Comparison of ENCODE assay signal across 32 mouse cellular contexts in the genomic region with DNA sequence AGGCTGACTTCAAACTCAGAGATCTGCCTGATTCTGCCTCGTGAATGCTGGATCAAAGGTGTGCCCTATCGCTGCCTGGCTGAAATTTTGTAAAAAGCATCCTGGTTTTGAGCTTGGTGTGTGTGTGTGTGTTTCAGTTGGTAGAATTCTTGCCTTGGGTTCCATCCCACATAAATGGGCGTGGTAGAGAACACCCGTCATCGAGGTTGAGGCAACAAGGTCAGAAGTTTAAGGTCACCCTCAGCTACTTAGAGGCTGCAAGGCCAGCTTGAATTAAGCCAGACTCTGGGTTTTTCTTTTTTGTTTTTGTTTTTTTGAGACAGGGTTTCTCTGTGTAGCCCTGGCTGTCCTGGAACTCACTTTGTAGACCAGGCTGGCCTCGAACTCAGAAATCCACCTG. TPM values are rescaled to one million over a fixed set of nuclear protein-coding genes. Genes with fewer than 3 reads are reported as not detected.
A peak's percentile ranks its signal among the peaks of the same experiment; 100 is the strongest.
DNase-seq lines count a peak whose midpoint lies in the region; ATAC-seq and TF ChIP-seq lines count a peak whose summit lies in the region.
"Had no signal": no experiment of that assay in that cellular context is flagged by ENCODE, and none has a peak within 500 bp of the region (broad histone marks: within the 10 kb centered on the region; RNA-seq: fewer than 3 reads in every experiment).

No protein-coding gene starts in this region.

- peak overlapping the region; percentile 47 for H3K27ac ChIP-seq in kidney, embryonic 15.5 days
- H3K27ac ChIP-seq in midbrain, embryonic 12.5 days (replicated peaks): 0 out of 2 replicates have a peak overlapping the region, but pooled peaks have one; percentile 1
- H3K27ac ChIP-seq in midbrain, embryonic 14.5 days (replicated peaks; ENCODE audit: low read depth, low read length): no peak overlapping the region
- no peak overlapping the region for H3K27ac ChIP-seq in thymus, adult 2 months (ENCODE audit: control insufficient read depth, insufficient read depth, low read length)
- no peak overlapping the region for H3K27ac ChIP-seq in forebrain, embryonic 12.5 days
- H3K27ac ChIP-seq: liver, embryonic 14.5 days; stomach, postnatal 0 days had no signal

- H3K9ac ChIP-seq in kidney, embryonic 15.5 days: no peak overlapping the region
- no peak overlapping the region for H3K9ac ChIP-seq in midbrain, embryonic 12.5 days (replicated peaks)
- no peak overlapping the region for H3K9ac ChIP-seq in midbrain, embryonic 14.5 days (replicated peaks; ENCODE audit: low read length)
- H3K9ac ChIP-seq in forebrain, embryonic 12.5 days: no peak overlapping the region
- H3K9ac ChIP-seq: limb, embryonic 12.5 days; liver, embryonic 14.5 days; lung, embryonic 14.5 days had no signal

- no peak for TF ChIP-seq POLR2A in thymus, adult 2 months (IDR thresholded peaks at IDR 0.05; ENCODE audit: control insufficient read depth, extremely low read depth, insufficient read depth, low read length, poor library complexity)

- H3K9me3 ChIP-seq in kidney, embryonic 15.5 days (replicated peaks): no peaks in the 10 kb centered on the region
- H3K9me3 ChIP-seq in midbrain, embryonic 12.5 days: no peaks in the 10 kb centered on the region
- no peaks in the 10 kb centered on the region for H3K9me3 ChIP-seq in midbrain, embryonic 14.5 days (ENCODE audit: control insufficient read depth, low read length)
- H3K9me3 ChIP-seq in forebrain, embryonic 12.5 days: no peaks in the 10 kb centered on the region
- H3K9me3 ChIP-seq: limb, embryonic 12.5 days had no signal

- H3K36me3 ChIP-seq in kidney, embryonic 15.5 days: peaks cover 46% of the 10 kb centered on the region
- H3K36me3 ChIP-seq in midbrain, embryonic 12.5 days: peaks cover 54% of the 10 kb centered on the region
- peaks cover 55% of the 10 kb centered on the region for H3K36me3 ChIP-seq in midbrain, embryonic 14.5 days (ENCODE audit: control insufficient read depth, insufficient read depth, low read length)
- peaks cover 13% of the 10 kb centered on the region for H3K36me3 ChIP-seq in thymus, adult 2 months (ENCODE audit: control insufficient read depth, insufficient read depth, low read length)
- H3K36me3 ChIP-seq in forebrain, embryonic 12.5 days (replicated peaks): peaks cover 56% of the 10 kb centered on the region

- WGBS in kidney, embryonic 15.5 days: 79% methylated on average over 6 of the region's 6 CpGs
- WGBS in midbrain, embryonic 12.5 days: 93% methylated on average over 6 of the region's 6 CpGs
- 87% methylated on average over 6 of the region's 6 CpGs for WGBS in midbrain, embryonic 14.5 days
- 94% methylated on average over 6 of the region's 6 CpGs for WGBS in thymus, adult 2 months
- 96% methylated on average over 6 of the region's 6 CpGs for WGBS in forebrain, embryonic 12.5 days

- no peak for ATAC-seq in kidney, embryonic 15.5 days (replicated peaks; ENCODE audit: low FRiP score)
- no peak for ATAC-seq in midbrain, embryonic 12.5 days (ENCODE audit: low FRiP score, low read depth)
- ATAC-seq in midbrain, embryonic 14.5 days (ENCODE audit: low FRiP score, low TSS enrichment): no peak
- no peak for ATAC-seq in forebrain, embryonic 12.5 days (ENCODE audit: low FRiP score)
- ATAC-seq: forebrain, embryonic 14.5 days; hindbrain, embryonic 16.5 days; midbrain, embryonic 16.5 days; Patski had no signal

- no peaks in the 10 kb centered on the region for H3K27me3 ChIP-seq in kidney, embryonic 15.5 days
- H3K27me3 ChIP-seq in midbrain, embryonic 12.5 days: no peaks in the 10 kb centered on the region
- no peaks in the 10 kb centered on the region for H3K27me3 ChIP-seq in midbrain, embryonic 14.5 days (ENCODE audit: control insufficient read depth, insufficient read depth, low read length)
- H3K27me3 ChIP-seq in thymus, adult 2 months (ENCODE audit: control insufficient read depth, insufficient read depth, low read length): no peaks in the 10 kb centered on the region
- H3K27me3 ChIP-seq in forebrain, embryonic 12.5 days: no peaks in the 10 kb centered on the region
- H3K27me3 ChIP-seq: CH12.LX; limb, embryonic 12.5 days; Patski had no signal

- H3K4me2 ChIP-seq in kidney, embryonic 15.5 days: no peak overlapping the region
- H3K4me2 ChIP-seq in midbrain, embryonic 12.5 days (replicated peaks): no peak overlapping the region
- no peak overlapping the region for H3K4me2 ChIP-seq in midbrain, embryonic 14.5 days (ENCODE audit: low read length)
- no peak overlapping the region for H3K4me2 ChIP-seq in forebrain, embryonic 12.5 days
- H3K4me2 ChIP-seq: limb, embryonic 12.5 days; lung, embryonic 14.5 days had no signal

- DNase-seq in adrenal gland, adult (ENCODE audit: inconsistent age in 2 of 2, low spot score in 1 of 2): peak; percentile 44 to 80
- DNase-seq in adrenal gland, postnatal 25 days: no peak
- no peak for DNase-seq in kidney, postnatal 4 days
- DNase-seq in midbrain, embryonic 14.5 days: no peak
- no peak for DNase-seq in thymus, adult 2 months
- DNase-seq: adrenal gland, postnatal 10 days; cerebellum, adult 8-10 months; cerebellum, postnatal 25 days; gastrocnemius, postnatal 14 days; heart, postnatal 14 days; kidney, postnatal 14 days; lung, embryonic 14.5 days; lung, postnatal 14 days; right cerebral cortex, postnatal 25 days; thymus, adult 18-20 months; thymus, postnatal 36 days had no signal

- peaks cover 33% of the 10 kb centered on the region for H3K4me1 ChIP-seq in kidney, embryonic 15.5 days
- peaks cover 19% of the 10 kb centered on the region for H3K4me1 ChIP-seq in midbrain, embryonic 12.5 days
- peaks cover 6% of the 10 kb centered on the region for H3K4me1 ChIP-seq in midbrain, embryonic 14.5 days (ENCODE audit: control insufficient read depth, insufficient read depth, low read length)
- H3K4me1 ChIP-seq in thymus, adult 2 months (replicated peaks; ENCODE audit: control insufficient read depth, insufficient read depth, low read length): peaks cover 43% of the 10 kb centered on the region
- peaks cover 15% of the 10 kb centered on the region for H3K4me1 ChIP-seq in forebrain, embryonic 12.5 days

- TF ChIP-seq CTCF in thymus, adult 2 months (IDR thresholded peaks at IDR 0.05; ENCODE audit: borderline replicate concordance, control insufficient read depth, extremely low read depth, insufficient read depth, low read length, poor library complexity): no peak

- H3K4me3 ChIP-seq in kidney, embryonic 15.5 days (replicated peaks): no peak overlapping the region
- H3K4me3 ChIP-seq in midbrain, embryonic 12.5 days: no peak overlapping the region
- H3K4me3 ChIP-seq in midbrain, embryonic 14.5 days (replicated peaks; ENCODE audit: low read depth, low read length): no peak overlapping the region
- H3K4me3 ChIP-seq in thymus, adult 2 months (ENCODE audit: control insufficient read depth, insufficient read depth, low read length): no peak overlapping the region
- H3K4me3 ChIP-seq in forebrain, embryonic 12.5 days (replicated peaks): no peak overlapping the region
- H3K4me3 ChIP-seq: limb, embryonic 12.5 days had no signal

RNA-seq across cellular contexts. Expression of a gene that starts 5.9 kb away (rescaled TPM):
- total RNA-seq in adrenal gland, postnatal 25 days (2021): 1,211 and 1,259 TPM in 2 replicates
- 1,536 and 1,655 TPM in 2 replicates for polyA plus RNA-seq in kidney, embryonic 15.5 days (2015; fragmentation: Nextera tagmentation; extraction: Ambion mirVana)
- 1,160 and 1,195 TPM in 2 replicates for polyA plus RNA-seq in midbrain, embryonic 12.5 days (2016; fragmentation: Nextera tagmentation; extraction: Ambion mirVana)
- polyA plus RNA-seq in midbrain, embryonic 14.5 days (2014; fragmentation: Nextera tagmentation; extraction: Ambion mirVana): 915 and 960 TPM in 2 replicates
- 343 and 363 TPM in 2 replicates for polyA plus RNA-seq in thymus, adult 2 months (2012; rRNA removed)
- 1,226 and 1,285 TPM in 2 replicates for polyA plus RNA-seq in forebrain, embryonic 12.5 days (2016; fragmentation: Nextera tagmentation; extraction: Ambion mirVana)

RNA-seq across cellular contexts. Expression of a gene that starts 10.2 kb away (rescaled TPM):
- total RNA-seq in adrenal gland, postnatal 25 days (2021): 1,469 and 1,540 TPM in 2 replicates
- polyA plus RNA-seq in kidney, embryonic 15.5 days (2015; fragmentation: Nextera tagmentation; extraction: Ambion mirVana): 1,248 and 1,360 TPM in 2 replicates
- 1,022 and 1,026 TPM in 2 replicates for polyA plus RNA-seq in midbrain, embryonic 12.5 days (2016; fragmentation: Nextera tagmentation; extraction: Ambion mirVana)
- polyA plus RNA-seq in midbrain, embryonic 14.5 days (2014; fragmentation: Nextera tagmentation; extraction: Ambion mirVana): 746 and 846 TPM in 2 replicates
- polyA plus RNA-seq in thymus, adult 2 months (2012; rRNA removed): 4,999 and 5,006 TPM in 2 replicates
- 1,106 and 1,135 TPM in 2 replicates for polyA plus RNA-seq in forebrain, embryonic 12.5 days (2016; fragmentation: Nextera tagmentation; extraction: Ambion mirVana)

RNA-seq across cellular contexts. Expression of a gene that starts 14.7 kb away (rescaled TPM):
- total RNA-seq in adrenal gland, postnatal 25 days (2021): 88.4 and 96.1 TPM in 2 replicates
- 78.0 and 93.5 TPM in 2 replicates for polyA plus RNA-seq in kidney, embryonic 15.5 days (2015; fragmentation: Nextera tagmentation; extraction: Ambion mirVana)
- polyA plus RNA-seq in midbrain, embryonic 12.5 days (2016; fragmentation: Nextera tagmentation; extraction: Ambion mirVana): 17.3 and 25.9 TPM in 2 replicates
- 4.8 and 21.8 TPM in 2 replicates for polyA plus RNA-seq in midbrain, embryonic 14.5 days (2014; fragmentation: Nextera tagmentation; extraction: Ambion mirVana)
- 30.8 and 38.9 TPM in 2 replicates for polyA plus RNA-seq in thymus, adult 2 months (2012; rRNA removed)
- polyA plus RNA-seq in forebrain, embryonic 12.5 days (2016; fragmentation: Nextera tagmentation; extraction: Ambion mirVana): 8.3 and 9.6 TPM in 2 replicates

RNA-seq across cellular contexts. Expression of a gene that starts 17.7 kb away (rescaled TPM):
- not detected in 2 replicates for total RNA-seq in adrenal gland, postnatal 25 days (2021)
- polyA plus RNA-seq in kidney, embryonic 15.5 days (2015; fragmentation: Nextera tagmentation; extraction: Ambion mirVana): 0.44 TPM in 1 of 2 replicates, not detected in the other
- 0.25 and 0.45 TPM in 2 replicates for polyA plus RNA-seq in midbrain, embryonic 12.5 days (2016; fragmentation: Nextera tagmentation; extraction: Ambion mirVana)
- polyA plus RNA-seq in midbrain, embryonic 14.5 days (2014; fragmentation: Nextera tagmentation; extraction: Ambion mirVana): 0.53 TPM in 1 of 2 replicates, not detected in the other
- 0.27 and 0.91 TPM in 2 replicates for polyA plus RNA-seq in thymus, adult 2 months (2012; rRNA removed)
- 0.27 TPM in 1 of 2 replicates, not detected in the other for polyA plus RNA-seq in forebrain, embryonic 12.5 days (2016; fragmentation: Nextera tagmentation; extraction: Ambion mirVana)
- total RNA-seq: adrenal gland, postnatal 10 days; gastrocnemius, postnatal 14 days; layer of hippocampus, adult 18-20 months; layer of hippocampus, postnatal 10 days; left cerebral cortex, adult 18-20 months; left cerebral cortex, postnatal 14 days had no signal
- polyA plus RNA-seq: hindbrain, embryonic 11.5 days; limb, embryonic 12.5 days; midbrain, embryonic 16.5 days; Patski had no signal

RNA-seq across cellular contexts. Expression of a gene that starts 17.9 kb away (rescaled TPM):
- total RNA-seq in adrenal gland, postnatal 25 days (2021): 29.1 and 32.1 TPM in 2 replicates
- 1.9 and 7.5 TPM in 2 replicates for polyA plus RNA-seq in kidney, embryonic 15.5 days (2015; fragmentation: Nextera tagmentation; extraction: Ambion mirVana)
- polyA plus RNA-seq in midbrain, embryonic 12.5 days (2016; fragmentation: Nextera tagmentation; extraction: Ambion mirVana): 0.64 and 1.2 TPM in 2 replicates
- 0.50 and 1.4 TPM in 2 replicates for polyA plus RNA-seq in midbrain, embryonic 14.5 days (2014; fragmentation: Nextera tagmentation; extraction: Ambion mirVana)
- polyA plus RNA-seq in thymus, adult 2 months (2012; rRNA removed): 177 and 207 TPM in 2 replicates
- 0.21 and 0.72 TPM in 2 replicates for polyA plus RNA-seq in forebrain, embryonic 12.5 days (2016; fragmentation: Nextera tagmentation; extraction: Ambion mirVana)

Comparison
In these comparisons a context has a peak if more than half of its experiments do, and no peak if none do; other contexts are left out.
1. DNase-seq: peak in adrenal gland, adult (2 of 2); none in adrenal gland, postnatal 25 days (single experiment), kidney, postnatal 4 days (0 of 2), midbrain, embryonic 14.5 days (single experiment) and thymus, adult 2 months (single experiment).
2. H3K27ac ChIP-seq: peak in kidney, embryonic 15.5 days (single experiment) and midbrain, embryonic 12.5 days (single experiment); none in midbrain, embryonic 14.5 days (single experiment), thymus, adult 2 months (single experiment) and forebrain, embryonic 12.5 days (single experiment).